ENCODE assay signal across 14 mouse cellular contexts in the genomic region with DNA sequence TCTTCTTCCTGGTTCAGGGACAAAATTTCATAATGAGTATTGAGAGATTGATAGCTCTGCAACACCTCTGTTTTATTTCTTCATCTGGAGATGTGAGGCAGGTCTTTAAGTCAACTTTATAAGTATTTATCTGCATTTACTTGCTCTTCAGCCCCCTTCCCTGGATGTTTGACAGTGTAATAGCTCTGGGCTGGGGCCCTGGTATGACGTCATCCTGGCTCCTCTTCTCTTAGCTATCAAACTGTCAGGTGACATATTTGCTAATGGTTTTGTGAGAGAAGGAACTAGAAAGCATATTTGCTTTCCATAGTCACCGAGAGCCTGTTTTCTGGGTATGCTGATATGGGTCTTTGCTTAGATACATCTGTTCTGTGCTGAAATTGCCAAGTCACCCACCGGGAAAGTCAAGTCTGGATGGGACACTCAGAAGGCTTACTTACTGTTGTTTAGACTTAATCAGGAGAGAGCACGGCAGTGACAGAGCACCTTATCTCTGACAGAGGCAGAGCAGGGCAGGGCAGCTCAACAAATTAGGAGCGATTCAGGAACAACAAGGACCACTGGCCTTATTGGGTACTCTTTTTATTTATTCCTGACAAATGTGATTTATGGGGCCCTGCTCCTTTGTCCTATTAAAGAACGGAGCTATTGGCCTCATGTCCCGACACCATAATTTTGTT.
DNase-seq lines count a peak whose midpoint lies in the region; ATAC-seq lines count a peak whose summit lies in the region.
"Had no signal": no experiment of that assay in that cellular context is flagged by ENCODE, and none has a peak within 500 bp of the region (broad histone marks: within the 10 kb centered on the region; RNA-seq: fewer than 3 reads in every experiment).

No protein-coding gene starts in this region.

- 14% methylated on average over 7 of the region's 7 CpGs for WGBS in intestine, embryonic 14.5 days
- 21% methylated on average over 7 of the region's 7 CpGs for WGBS in liver, embryonic 16.5 days (ENCODE audit: insufficient replicate concordance)

- peak; percentile 37 for DNase-seq in heart, adult 11 months
- no peak for DNase-seq in heart, postnatal 14 days
- DNase-seq in MN1 (ENCODE audit: low spot score) = peak; percentile 48
- peak; percentile 60 for DNase-seq in intestine, embryonic 14.5 days (ENCODE audit: low spot score)
- DNase-seq in thymus, postnatal 25 days = no peak
- no peak for DNase-seq in testis, postnatal 10 days (ENCODE audit: low spot score)
- DNase-seq: cerebellum, adult 9-10 months; heart, adult 2 months; thymus, postnatal 36 days had no signal

- H3K9me3 ChIP-seq in intestine, embryonic 14.5 days (ENCODE audit: control insufficient read depth, low read length) = no peaks in the 10 kb centered on the region
- H3K9me3 ChIP-seq in liver, embryonic 16.5 days (replicated peaks; ENCODE audit: control insufficient read depth, low read length) = no peaks in the 10 kb centered on the region
- H3K9me3 ChIP-seq: forebrain, embryonic 13.5 days; limb, embryonic 13.5 days had no signal

- H3K4me3 ChIP-seq in intestine, embryonic 14.5 days (ENCODE audit: low read depth, low read length) = no peak overlapping the region
- no peak overlapping the region for H3K4me3 ChIP-seq in liver, embryonic 16.5 days (ENCODE audit: low read depth, low read length)
- H3K4me3 ChIP-seq: forebrain, embryonic 13.5 days; heart, adult 2 months; limb, embryonic 13.5 days had no signal

- peak overlapping the region; percentile 24; the same call in 1 of the 2 replicates for H3K27ac ChIP-seq in intestine, embryonic 14.5 days (ENCODE audit: low read depth)
- no peak overlapping the region for H3K27ac ChIP-seq in liver, embryonic 16.5 days (ENCODE audit: low read length)
- H3K27ac ChIP-seq: forebrain, embryonic 13.5 days; heart, adult 2 months; limb, embryonic 13.5 days had no signal

- intact Hi-C loops in heart, postnatal 14 days (cut with DNase I) = no loop called here

- H3K4me2 ChIP-seq in intestine, embryonic 14.5 days (ENCODE audit: low read length) = peak overlapping the region; percentile 13
- H3K4me2 ChIP-seq in liver, embryonic 16.5 days (ENCODE audit: low read depth, low read length) = no peak overlapping the region
- H3K4me2 ChIP-seq: forebrain, embryonic 13.5 days; limb, embryonic 13.5 days had no signal

- peak; percentile 73 for ATAC-seq in intestine, embryonic 14.5 days (replicated peaks; ENCODE audit: low FRiP score, low TSS enrichment, low read depth)
- ATAC-seq in liver, embryonic 16.5 days (ENCODE audit: low read depth) = peak; percentile 74
- ATAC-seq in erythroid progenitor cell, adult 5-6 weeks (replicated peaks; ENCODE audit: low FRiP score, poor library complexity, severe bottlenecking) = no peak
- ATAC-seq: forebrain, embryonic 13.5 days; midbrain, embryonic 16.5 days had no signal

- no peaks in the 10 kb centered on the region for H3K27me3 ChIP-seq in intestine, embryonic 14.5 days (replicated peaks; ENCODE audit: control insufficient read depth, insufficient read depth, low read length)
- H3K27me3 ChIP-seq in liver, embryonic 16.5 days (ENCODE audit: control insufficient read depth, insufficient read depth, low read depth, low read length) = no peaks in the 10 kb centered on the region; the same call in 1 of the 2 replicates
- H3K27me3 ChIP-seq: forebrain, embryonic 13.5 days; limb, embryonic 13.5 days had no signal

- H3K9ac ChIP-seq in intestine, embryonic 14.5 days (ENCODE audit: low read length) = no peak overlapping the region
- H3K9ac ChIP-seq in liver, embryonic 16.5 days (ENCODE audit: low read depth, low read length) = no peak overlapping the region
- H3K9ac ChIP-seq: forebrain, embryonic 13.5 days; limb, embryonic 13.5 days had no signal

- no peaks in the 10 kb centered on the region; the same call in 1 of the 2 replicates for H3K4me1 ChIP-seq in intestine, embryonic 14.5 days (replicated peaks; ENCODE audit: control insufficient read depth, insufficient read depth, low read length)
- no peaks in the 10 kb centered on the region for H3K4me1 ChIP-seq in liver, embryonic 16.5 days (ENCODE audit: control insufficient read depth, low read depth, low read length)
- H3K4me1 ChIP-seq: forebrain, embryonic 13.5 days; limb, embryonic 13.5 days had no signal

- no peaks in the 10 kb centered on the region for H3K36me3 ChIP-seq in intestine, embryonic 14.5 days (ENCODE audit: control insufficient read depth, insufficient read depth, low read length)
- H3K36me3 ChIP-seq in liver, embryonic 16.5 days (ENCODE audit: control insufficient read depth, insufficient read depth) = no peaks in the 10 kb centered on the region
- H3K36me3 ChIP-seq: limb, embryonic 13.5 days had no signal

Comparison
In these comparisons a context has a peak if more than half of its experiments do, and no peak if none do; other contexts are left out.
1. DNase-seq: peak in heart, adult 11 months (single experiment), MN1 (single experiment) and intestine, embryonic 14.5 days (single experiment); none in heart, postnatal 14 days (0 of 2), thymus, postnatal 25 days (single experiment) and testis, postnatal 10 days (single experiment).